Mouse (Mus musculus) frontal cortex, postnatal 36 days (tissue): ENCODE measurements around the gene Lcn3.
"Not testable (repeated sequence)": the region's sequence is repeated elsewhere in the genome, so short reads cannot be mapped to it uniquely, and the experiment has no call there.

Experiments used
- DNase-seq, 2 experiments: peaks; one replicate each; pipeline ENCODE4 v3.0.0; 2022; ENCODE audit warnings: low spot score in 2 of 2

Lcn3 gene

GRCm38 (mm10) chr2:25765269-25765668 is at the start of gene Lcn3:
Gene Lcn3, plus strand, starts transcription at chr2:25765569.
- DNase-seq = no peak

GRCm38 (mm10) chr2:25717222-25717621 is 48.1 kb upstream of the Lcn3 start:
- no peak for DNase-seq

GRCm38 (mm10) chr2:25733199-25733930 is 32.0 kb upstream of the Lcn3 start:
- no peak for DNase-seq

- not testable (repeated sequence) for DNase-seq
Observed at GRCm38 (mm10) chr2:25736709-25737108, 28.7 kb upstream of the Lcn3 start, which contains the start of gene Obp2b. Gene Obp2b, plus strand, starts transcription at chr2:25737009.

GRCm38 (mm10) chr2:25741671-25742070 is 23.7 kb upstream of the Lcn3 start:
- DNase-seq = no peak

- DNase-seq = no peak
Observed at GRCm38 (mm10) chr2:25754201-25754600, 11.2 kb upstream of the Lcn3 start.

GRCm38 (mm10) chr2:25758064-25758625 is 7.2 kb upstream of the Lcn3 start:
- no peak for DNase-seq

GRCm38 (mm10) chr2:25767764-25768163 is 2.4 kb downstream of the Lcn3 start:
- no peak for DNase-seq

- DNase-seq = no peak
Observed at GRCm38 (mm10) chr2:25773507-25773906, 8.1 kb downstream of the Lcn3 start.

- no peak for DNase-seq
Observed at GRCm38 (mm10) chr2:25774640-25775039, 9.3 kb downstream of the Lcn3 start.

- no peak for DNase-seq
Observed at GRCm38 (mm10) chr2:25775991-25776390, 10.6 kb downstream of the Lcn3 start.

GRCm38 (mm10) chr2:25776717-25777116 is 11.3 kb downstream of the Lcn3 start, which contains the start of gene Lcn11:
Gene Lcn11, plus strand, starts transcription at chr2:25777017.
- no peak for DNase-seq

GRCm38 (mm10) chr2:25779076-25779475 is 13.7 kb downstream of the Lcn3 start:
- no peak for DNase-seq

GRCm38 (mm10) chr2:25780921-25781320 is 15.6 kb downstream of the Lcn3 start:
- no peak for DNase-seq

GRCm38 (mm10) chr2:25781957-25782356 is 16.6 kb downstream of the Lcn3 start, which contains the start of gene Gm13539:
Gene Gm13539, plus strand, starts transcription at chr2:25782257.
- DNase-seq = no peak

- no peak for DNase-seq
Observed at GRCm38 (mm10) chr2:25785573-25786322, 20.4 kb downstream of the Lcn3 start.

- no peak for DNase-seq
Observed at GRCm38 (mm10) chr2:25789092-25789491, 23.7 kb downstream of the Lcn3 start.

- no peak for DNase-seq
Observed at GRCm38 (mm10) chr2:25797635-25798034, 32.3 kb downstream of the Lcn3 start.

GRCm38 (mm10) chr2:25798065-25798464 is 32.7 kb downstream of the Lcn3 start:
- DNase-seq = no peak

- no peak for DNase-seq
Observed at GRCm38 (mm10) chr2:25811711-25812110, 46.3 kb downstream of the Lcn3 start.

- no peak for DNase-seq
Observed at GRCm38 (mm10) chr2:25813364-25813763, 48.0 kb downstream of the Lcn3 start.

GRCm38 (mm10) chr2:25815748-25816147 is 50.4 kb downstream of the Lcn3 start, which contains the start of gene Glt6d1:
Gene Glt6d1, minus strand, starts transcription at chr2:25815848.
- not testable (repeated sequence) for DNase-seq
